Mouse (Mus musculus) thymus, postnatal 4 days (tissue): Measurements from ENCODE around the gene Kdelr2.

Experiments used
- DNase-seq: peaks from one replicate; pipeline ENCODE4 v3.0.0; 2021

Gene Kdelr2

GRCm38 (mm10) chr5:143401556-143401955 is 2.1 kb upstream of the Kdelr2 start:
- no peak for DNase-seq

- no peak for DNase-seq
These were observed 701 bp downstream of the Kdelr2 start for GRCm38 (mm10) chr5:143404148-143404930.

GRCm38 (mm10) chr5:143405200-143405599 is 1.6 kb downstream of the Kdelr2 start:
- DNase-seq = no peak

- DNase-seq = no peak
These were observed 2.9 kb downstream of the Kdelr2 start for GRCm38 (mm10) chr5:143406548-143406947.

DNA sequence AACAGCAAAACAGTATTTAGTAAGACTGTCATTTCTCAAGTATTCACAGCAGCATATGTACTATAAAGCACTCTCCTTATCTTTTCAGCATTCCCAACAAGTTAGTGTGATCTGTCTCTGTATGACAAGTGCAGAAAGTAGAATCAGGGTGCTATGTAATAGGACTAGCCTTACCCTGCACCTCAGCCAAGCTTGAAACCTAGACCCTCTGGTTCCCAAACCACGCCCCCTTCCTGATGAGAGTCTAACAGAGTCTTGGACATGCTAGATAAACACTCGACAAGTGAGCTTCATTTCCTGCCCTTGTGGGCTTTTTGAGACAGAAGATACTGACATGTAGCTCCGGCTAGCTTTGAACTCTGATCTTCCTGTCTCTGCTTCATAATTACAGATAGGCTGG is 5.6 kb downstream of the Kdelr2 start:
- DNase-seq = no peak

GRCm38 (mm10) chr5:143410841-143411395 is 7.3 kb downstream of the Kdelr2 start:
- DNase-seq = no peak

DNA sequence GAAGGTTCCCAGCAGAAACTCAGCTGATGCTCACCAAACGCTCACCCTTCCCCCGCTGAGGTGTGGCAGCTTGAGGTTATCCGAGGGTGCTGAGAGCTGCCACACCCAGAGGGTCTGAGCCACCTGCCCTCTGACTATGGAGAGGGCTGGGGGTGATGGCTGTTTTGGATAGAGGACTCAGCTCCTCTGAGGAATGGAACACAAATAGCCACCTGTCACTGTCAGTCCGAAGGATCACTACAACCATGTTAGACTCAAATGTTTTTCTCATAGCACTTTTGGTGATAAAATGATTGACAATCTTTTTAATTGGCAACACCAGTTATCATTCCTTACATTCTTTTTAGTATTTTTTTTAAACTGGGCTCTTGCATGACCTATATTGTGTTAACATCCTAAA is 17.8 kb downstream of the Kdelr2 start:
- DNase-seq = no peak

DNA sequence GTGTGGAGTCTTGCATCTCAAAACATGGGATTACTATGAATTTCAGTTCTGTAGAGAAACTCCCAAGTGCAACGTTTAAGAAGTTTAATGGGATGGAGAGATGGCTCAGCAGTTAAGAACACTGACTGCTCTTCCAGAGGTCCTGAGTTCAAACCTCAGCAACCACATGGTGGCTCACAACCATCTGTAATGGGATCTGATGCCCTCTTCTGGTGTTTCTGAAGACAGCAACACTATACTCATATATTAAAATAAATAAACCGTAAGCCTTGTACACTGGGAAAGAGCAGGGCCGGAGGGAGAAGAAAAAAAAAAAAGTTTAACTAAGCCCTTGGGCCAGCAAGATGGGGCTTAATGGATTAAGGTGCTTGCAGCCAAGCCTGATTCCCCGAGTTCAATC is 19.4 kb downstream of the Kdelr2 start:
- DNase-seq = no peak

DNA sequence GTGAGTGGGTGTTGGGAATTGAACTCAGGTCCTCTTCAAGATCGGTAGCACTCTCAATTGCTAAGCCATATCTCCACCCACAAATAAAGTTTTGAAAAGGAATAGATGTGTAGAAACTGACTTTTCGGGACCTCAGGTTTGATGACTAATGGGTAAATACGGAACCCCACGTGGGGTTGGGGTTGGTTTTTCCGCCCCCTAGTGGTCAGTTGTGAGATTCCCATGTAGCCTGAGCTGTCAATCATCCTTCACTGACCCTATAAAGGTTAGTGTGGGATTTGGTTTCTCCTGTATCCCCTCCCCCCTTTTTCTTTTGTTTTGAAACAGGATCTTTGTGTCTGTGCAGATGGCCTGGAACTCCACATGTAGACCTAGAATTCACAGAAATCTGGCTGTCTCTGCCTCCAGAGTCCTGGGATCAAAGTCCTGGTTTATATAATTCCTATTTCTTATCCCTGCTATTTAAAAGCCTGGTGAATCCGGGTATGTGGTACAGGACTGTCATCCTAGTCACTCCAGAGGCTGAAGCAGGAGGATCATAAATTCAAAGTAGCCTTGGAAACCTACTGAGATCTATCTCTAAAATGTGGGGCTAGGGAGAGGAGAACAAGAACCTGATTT is 20.4 kb downstream of the Kdelr2 start:
- DNase-seq = peak; percentile 79

DNA sequence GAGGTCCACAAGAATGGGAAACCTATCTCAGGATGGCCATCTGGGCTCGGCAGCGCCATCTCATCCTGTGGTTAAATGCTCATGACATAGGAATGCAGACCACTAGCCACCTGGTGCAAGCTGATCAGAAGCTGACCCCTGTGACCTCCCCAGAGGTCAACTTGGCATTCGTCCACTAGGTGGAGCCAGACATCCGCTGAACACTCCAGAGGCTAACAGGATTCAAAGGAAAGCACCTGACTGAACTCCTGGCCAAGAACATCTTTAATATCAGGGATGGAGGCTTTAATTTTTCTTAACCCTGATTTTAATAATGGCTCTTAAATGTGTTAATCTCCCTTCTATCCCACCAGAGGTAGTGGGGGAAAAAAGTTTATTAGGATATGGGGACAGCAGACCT is 30.8 kb downstream of the Kdelr2 start:
- peak; percentile 85 for DNase-seq

DNA sequence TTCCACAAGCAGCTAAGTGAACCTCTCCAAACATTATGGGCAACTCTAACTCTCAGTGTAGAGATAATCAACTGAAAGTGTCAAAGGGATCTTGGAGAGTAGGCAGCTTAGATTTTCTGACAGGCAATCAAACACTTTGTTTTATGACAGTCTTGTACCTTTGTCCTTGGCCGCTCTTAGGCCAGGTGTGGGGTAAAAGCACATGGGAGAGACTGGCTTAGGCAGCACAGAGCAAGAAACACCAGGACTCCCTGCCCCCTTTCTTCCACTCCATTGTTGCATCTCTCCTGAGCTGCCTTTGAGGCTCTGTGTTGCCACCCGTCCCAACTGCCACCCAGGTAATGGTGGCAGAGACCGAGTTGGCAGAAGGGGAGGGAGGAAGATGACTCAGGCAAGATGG is 37.7 kb downstream of the Kdelr2 start:
- no peak for DNase-seq

DNA sequence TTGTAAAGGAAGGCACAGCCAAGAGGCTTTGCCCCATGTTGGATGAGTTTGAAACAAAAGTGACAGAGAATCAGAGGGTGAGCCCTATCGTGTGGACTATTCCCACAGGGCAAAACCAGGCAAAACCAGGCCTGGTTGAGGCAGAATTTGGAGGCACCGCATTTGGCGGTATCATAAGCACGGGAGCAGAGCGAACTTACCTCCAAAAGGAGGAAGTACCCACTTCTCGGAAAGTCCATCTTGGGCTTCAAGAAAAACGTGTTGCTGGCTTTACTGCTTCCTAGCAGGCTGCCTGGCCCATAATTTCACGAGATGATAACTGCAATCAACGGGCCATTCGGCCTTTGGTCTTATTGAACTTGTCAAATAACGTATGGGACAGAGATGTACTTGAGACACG is 38.1 kb downstream of the Kdelr2 start:
- DNase-seq = no peak

DNA sequence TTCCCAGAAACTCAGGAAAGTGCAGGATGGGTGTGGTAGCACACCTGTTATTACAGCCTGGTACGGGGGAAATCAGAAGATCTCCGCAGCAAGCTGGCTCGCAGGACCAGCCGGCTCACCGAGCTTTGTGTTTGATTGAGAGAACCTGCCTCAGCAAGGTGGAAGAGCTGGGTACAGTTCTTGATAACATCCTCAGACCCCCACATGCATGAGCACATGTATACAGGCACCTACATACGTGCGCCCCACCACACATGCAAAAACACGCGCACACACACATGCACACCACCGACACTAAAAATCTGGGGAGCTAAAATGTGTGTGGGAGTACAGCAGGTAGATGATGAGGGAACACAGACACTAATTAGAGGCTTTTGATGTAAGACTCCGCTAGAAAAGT is 60.0 kb downstream of the Kdelr2 start:
- DNase-seq = no peak

GRCm38 (mm10) chr5:143464100-143464756 is 60.6 kb downstream of the Kdelr2 start, which contains the start of gene Daglb:
Daglb (plus strand) TSS chr5:143464584.
- DNase-seq = peak; percentile 92

DNA sequence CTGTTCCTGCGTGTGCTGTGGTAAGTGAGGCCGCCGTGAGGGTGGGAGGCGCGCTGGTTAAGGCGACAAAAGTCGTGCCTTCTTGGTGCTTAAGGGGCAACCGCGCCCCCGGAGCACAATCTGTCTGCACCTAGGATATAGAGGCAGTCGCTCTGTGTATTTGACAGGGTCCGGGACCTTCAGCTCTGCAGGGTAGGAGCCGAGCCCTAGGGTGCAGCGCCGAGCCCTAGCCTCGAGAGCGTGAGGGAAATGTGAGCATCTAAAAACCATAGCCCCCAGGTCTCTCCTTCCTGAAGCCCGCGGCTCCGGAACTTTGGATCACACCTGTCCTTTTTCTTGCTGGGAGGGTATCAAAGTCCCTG is 61.1 kb downstream of the Kdelr2 start:
- DNase-seq = no peak

GRCm38 (mm10) chr5:143465156-143466085 is 61.8 kb downstream of the Kdelr2 start:
- no peak for DNase-seq

DNA sequence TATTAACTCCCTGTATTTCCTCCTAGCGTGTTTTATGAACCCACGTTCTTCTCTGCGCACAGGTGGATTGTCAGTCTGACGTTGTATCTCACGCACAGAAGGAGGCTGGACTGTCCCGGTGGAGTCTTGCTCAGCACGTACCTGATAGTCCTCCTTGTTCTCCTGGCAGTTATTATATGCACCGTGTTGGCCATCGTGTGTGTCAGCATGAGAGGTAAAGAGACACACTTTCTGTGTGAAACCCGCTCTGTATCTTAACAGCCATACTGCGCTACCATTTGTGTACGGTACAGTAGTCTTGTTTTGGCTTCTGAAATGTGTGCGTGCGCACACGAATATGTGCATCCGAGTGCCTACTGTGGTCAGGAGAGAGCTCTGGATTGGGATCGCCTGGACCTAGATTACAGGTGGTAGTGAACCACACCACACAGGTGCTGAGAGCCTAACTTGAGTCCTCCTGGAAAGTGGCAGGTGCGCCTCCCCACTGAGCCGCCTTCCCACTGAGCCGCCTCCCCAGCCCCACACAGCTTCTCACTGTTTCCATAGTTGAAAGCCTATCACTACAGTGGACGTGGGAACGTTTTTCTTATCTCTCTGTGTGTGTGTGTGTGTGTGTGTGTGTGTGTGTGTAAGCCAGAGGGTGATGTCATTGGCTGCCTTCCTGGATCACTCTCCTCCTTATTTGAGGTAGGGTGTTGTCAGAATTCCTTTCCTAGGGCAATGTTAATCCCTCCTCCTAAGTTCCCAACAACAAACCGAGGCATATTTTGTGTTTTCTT is 63.4 kb downstream of the Kdelr2 start:
- no peak for DNase-seq

GRCm38 (mm10) chr5:143467931-143468330 is 64.3 kb downstream of the Kdelr2 start:
- DNase-seq = no peak

- no peak for DNase-seq
These were observed 66.0 kb downstream of the Kdelr2 start for GRCm38 (mm10) chr5:143469628-143470027.

DNA sequence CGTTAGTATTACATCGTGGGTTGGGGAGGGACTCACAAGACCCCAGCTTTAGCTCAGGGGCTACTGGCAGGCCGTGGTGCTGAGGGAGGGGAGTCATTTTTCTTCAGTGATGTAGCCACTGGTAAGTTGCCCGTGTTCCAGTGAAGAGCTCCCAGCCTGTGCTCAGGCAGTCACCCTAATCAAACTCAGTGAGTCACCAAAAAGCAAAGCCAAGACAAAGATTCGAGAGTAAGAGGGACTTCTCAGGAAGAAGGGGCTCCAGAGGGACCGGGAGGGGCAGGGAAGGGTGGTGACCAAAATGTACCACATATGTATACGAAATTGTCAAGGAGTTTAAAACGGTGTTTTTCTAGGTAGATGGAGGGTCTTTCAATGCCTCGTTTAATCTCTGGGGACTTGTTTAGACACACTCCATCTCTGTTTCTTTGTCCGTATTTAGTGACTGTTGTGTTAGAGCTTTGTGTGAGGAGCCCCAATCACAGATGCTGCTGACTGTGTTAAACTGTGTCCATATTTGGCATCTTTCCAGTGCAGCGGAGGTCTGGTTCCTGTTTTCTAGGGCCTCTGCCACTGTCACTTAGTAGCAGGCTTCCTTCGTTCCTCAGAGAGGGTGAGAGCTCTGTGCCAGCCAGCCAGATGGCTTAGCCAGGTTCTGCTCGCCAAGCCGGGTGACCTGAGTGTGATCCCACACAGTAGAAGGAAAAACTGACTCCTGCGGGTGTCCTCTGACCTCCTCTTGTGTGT is 67.0 kb downstream of the Kdelr2 start:
- no peak for DNase-seq

DNA sequence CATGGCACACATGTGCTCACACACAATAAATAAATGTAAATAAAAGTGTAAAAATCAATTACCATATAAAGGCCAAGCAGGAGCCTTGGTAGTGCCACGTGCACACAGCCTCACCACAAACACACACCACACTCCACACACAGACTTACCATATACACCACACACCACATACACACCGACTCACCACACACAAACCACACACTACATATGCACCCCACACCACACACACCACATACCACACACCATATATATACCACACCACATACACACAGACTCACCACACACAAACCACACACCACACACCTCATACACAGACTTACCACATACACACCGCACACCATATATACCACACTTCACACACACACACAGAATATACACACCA is 67.5 kb downstream of the Kdelr2 start:
- no peak for DNase-seq
